Mouse (Mus musculus) stomach, postnatal 0 days (tissue): ENCODE data around the gene Xlr5a.

ENCODE experiments used
- CTCF ChIP-seq: IDR thresholded peaks from 2 replicates; pipeline ENCODE4 v1.5.1; 2016; ENCODE audit warnings: antibody characterized with exemption, low read depth, mild to moderate bottlenecking, moderate library complexity
- EP300 ChIP-seq: optimal IDR thresholded peaks from 2 replicates; pipeline ENCODE3; 2016; ENCODE audit warnings: antibody characterized with exemption

DNA sequence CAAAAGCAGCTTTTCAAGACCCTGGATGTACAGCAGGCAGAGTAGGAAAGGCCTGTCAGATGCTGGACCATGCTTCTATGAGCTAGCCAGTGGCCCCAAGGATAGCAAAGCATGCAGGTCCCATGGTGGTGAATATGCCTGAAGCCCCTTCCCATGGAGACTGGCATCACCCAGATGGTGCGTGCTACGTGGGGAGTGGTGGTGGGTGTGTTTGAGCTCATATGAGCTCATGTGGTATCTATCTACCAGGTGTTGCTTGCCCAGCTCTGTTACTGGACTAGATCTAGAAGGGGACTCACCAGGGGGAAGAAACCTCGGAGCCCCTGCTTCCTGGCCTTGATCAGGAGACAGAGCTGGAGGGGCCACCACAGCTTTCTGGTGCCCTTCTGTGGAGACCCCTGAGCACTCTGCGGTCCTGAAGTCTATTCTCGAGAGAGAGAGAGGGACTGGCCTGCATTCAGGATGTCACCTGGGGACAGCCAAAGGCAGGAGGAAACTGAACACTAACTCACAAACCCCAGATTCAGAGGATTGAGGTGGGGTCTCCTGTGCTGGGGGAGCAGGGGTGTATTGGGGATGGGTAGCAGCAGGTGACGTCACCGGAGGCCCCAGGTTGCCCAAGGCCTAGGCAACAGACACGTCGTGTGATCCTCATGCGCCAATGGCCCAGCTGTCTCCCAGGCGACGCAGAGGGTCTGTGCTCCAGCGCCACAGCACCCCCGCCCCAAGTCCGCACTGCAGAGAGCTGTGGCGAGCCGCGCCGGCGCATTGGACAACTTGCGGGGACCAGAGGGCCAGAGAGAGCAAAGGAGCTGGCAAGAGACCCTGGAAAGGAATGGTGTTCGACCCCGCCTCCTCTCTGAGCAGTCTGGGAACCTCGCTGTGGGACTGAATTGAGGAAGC is 229.0 kb downstream of the Xlr5a start:
- TF ChIP-seq CTCF: no peak
- TF ChIP-seq EP300: no peak
